Mouse (Mus musculus) gastrocnemius, adult 8-10 months (tissue): ENCODE measurements around the gene Scd1. TPM values are rescaled to one million over a fixed set of nuclear protein-coding genes. Genes with fewer than 3 reads are reported as not detected.

Experiments used
- DNase-seq, 2 experiments: peaks; one replicate each; pipeline ENCODE4 v3.0.0; 2022; ENCODE audit warnings: low spot score in 2 of 2
- total RNA-seq, 4 experiments: library from RNA; stranded (reverse); gene quantifications; 2 replicates each; pipeline ENCODE4 v1.2.4; 2022

Gene Scd1
- total RNA-seq, 4 experiments from 2014 or later, result 9.2 to 25.2 (median 14.3) TPM

DNA sequence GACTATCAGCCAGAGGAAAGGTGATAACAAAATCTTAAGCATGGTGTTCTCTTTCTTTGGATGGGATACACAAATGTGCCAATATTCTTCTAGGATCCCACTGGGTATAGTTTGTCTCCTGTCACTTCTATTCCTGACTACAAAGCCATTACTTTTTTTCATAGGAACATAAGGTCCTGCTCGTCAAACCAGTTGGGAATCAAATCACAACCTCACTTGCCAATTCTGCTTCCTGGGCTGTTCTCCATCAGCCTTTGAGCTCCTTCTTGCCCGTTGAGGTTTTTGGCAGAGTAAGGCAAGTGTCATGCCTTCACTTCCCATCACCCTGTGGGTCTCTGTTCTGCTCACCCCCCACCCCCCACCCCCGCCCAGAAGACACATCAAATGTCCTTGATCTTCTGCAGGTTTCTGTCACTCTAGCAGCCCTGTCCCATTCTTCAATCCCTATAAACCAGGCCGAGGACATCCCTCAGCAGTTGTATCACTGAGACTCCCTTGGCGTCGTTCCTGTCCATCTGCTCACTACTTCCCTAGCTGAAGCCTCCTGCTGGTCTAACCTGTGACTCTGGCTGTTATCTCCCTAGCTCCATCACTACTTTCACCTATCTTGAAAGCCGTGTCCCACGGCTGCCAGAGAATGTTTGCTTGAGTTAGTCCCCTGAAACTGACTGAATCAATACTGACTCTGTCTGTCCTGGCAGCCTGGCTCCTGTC, 7.0 kb downstream of the Scd1 start:
- no peak for DNase-seq

DNA sequence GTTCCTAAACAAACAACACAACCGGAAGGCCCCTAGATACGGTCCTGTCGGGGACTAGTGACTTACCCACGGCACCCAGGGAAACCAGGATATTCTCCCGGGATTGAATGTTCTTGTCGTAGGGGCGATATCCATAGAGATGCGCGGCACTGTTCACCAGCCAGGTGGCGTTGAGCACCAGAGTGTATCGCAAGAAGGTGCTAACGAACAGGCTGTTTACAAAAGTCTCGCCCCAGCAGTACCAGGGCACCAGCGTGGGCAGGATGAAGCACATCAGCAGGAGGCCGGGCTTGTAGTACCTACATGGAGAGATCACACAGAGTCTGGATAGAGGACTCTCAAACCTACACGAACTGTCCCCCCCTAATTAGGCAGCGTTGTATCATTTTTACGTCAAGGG, 7.6 kb downstream of the Scd1 start:
- no peak for DNase-seq

DNA sequence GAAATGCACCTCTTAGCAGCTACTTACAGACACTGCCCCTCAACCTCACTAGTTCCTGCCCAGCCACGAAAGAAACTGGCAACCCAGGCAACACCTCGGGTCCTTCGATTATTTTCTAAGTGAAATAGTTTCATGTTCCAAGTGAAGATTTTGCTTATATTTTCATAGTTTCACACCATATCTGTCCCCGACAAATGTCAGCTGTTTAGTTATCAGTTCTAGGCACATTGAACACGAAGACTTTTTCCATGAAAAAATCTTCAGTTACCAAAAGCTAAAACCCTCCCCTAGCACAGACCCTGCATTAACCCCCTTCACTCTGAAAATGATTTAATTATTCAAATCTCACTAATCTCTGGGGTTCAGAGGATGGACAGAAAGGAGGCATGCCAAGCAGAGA, 10.9 kb downstream of the Scd1 start:
- DNase-seq, result no peak

DNA sequence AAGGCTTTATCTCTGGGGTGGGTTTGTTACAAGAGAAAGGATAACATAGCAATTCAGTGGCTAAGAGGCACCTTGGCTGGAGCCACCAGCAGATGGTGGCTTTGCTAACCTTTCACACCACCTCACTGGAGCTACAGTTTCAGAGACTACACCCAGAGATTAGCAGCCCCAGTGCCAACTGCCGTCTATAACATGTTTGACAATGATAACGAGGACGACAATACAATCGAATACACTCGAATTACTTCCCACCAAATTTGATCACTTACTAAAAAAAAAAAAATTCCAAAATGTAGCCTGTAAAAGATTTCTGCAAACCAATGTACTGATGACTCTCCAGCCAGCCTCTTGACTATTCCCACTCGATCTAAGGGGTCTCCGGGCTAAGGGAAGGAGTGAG, 12.7 kb downstream of the Scd1 start:
- DNase-seq, result no peak

DNA sequence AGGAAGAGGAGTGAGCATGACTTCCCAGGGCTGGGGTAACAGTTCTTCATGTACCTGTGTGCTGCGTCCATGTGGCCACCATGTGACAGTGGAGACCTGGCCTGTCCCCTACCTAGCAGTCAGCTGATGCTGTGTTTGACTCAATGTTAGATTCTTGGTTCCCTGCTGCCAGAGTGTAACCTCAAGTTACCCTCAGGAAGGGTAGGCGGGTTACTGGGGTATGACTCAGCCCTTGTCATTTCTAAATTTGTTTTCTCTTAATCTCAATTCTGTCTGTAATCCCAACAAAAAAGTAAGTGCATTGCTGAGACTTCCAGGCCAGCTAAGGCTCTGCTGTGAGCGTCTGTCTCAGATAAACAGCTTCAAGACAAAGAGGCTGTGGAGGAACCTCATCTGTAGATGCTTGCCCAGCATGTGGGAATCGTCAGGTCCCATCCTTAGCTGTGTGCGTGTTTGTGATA, 13.7 kb downstream of the Scd1 start:
- no peak for DNase-seq

DNA sequence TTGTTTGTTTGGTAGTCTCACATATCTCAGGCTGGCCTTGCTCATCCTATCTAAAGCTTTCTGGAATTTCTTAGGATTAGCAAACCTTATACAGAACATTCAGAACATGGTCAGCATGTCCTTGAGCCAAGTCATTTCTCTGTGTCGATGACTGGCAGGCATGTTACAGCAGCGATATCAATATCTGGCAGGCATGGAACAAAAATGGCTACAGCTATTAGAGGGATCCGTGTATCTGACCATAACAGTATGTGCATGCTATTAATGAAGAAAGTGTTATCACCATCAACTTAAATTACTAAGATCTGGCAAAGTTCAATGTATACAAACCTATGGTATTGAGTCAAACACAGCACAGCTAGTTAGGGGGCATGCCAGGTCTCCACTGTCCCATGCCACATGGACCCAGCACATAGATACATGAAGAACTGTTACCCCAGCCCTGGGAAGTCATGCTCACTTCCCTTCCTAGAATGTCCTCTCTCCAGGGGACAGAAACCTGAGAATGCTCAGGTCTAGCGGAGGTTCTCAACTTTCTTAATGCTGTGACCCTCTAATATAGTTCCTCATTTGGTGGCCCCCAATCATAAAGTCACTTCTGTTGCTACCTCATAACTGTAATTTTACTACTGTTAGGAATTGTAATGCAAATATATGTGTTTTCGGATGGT, 15.2 kb downstream of the Scd1 start:
- DNase-seq, result no peak

DNA sequence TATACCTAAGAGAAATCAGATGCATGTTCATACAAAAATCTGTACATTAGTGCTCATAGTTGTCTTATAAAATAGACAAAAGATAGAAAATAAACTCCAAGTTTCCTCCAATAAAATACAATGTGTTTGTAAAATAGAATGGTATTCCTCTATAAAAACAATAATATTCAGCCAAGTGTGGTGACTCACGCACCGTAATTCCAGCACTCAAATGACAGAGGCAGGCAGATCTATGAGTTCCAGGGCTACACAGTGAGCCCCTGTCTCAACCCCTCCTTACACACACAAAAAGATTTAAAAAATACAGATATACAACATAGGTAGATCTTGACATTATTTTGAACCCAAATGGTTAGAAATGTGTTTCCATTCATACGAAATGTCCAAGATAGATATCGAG, 15.8 kb downstream of the Scd1 start:
- DNase-seq, result no peak

DNA sequence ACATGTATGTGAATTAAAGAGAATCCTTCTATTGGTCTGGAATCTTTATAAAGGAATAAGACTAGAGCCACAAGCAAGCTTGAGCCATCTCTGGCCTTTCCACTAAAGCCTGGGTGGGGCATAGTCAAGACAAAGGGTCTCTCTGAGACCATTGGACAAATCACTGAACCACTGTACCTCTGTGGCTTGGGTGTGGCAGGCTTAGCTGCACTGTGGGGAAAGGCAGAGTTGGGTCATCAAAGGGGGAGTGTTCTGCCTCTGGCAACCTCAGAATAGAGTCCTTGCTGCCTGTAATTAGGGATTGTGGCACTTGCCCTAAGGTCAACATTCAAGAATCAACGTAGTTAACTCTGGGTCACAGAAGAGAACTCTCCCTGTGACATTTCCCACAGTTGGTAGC, 18.2 kb downstream of the Scd1 start:
- DNase-seq, result no peak

DNA sequence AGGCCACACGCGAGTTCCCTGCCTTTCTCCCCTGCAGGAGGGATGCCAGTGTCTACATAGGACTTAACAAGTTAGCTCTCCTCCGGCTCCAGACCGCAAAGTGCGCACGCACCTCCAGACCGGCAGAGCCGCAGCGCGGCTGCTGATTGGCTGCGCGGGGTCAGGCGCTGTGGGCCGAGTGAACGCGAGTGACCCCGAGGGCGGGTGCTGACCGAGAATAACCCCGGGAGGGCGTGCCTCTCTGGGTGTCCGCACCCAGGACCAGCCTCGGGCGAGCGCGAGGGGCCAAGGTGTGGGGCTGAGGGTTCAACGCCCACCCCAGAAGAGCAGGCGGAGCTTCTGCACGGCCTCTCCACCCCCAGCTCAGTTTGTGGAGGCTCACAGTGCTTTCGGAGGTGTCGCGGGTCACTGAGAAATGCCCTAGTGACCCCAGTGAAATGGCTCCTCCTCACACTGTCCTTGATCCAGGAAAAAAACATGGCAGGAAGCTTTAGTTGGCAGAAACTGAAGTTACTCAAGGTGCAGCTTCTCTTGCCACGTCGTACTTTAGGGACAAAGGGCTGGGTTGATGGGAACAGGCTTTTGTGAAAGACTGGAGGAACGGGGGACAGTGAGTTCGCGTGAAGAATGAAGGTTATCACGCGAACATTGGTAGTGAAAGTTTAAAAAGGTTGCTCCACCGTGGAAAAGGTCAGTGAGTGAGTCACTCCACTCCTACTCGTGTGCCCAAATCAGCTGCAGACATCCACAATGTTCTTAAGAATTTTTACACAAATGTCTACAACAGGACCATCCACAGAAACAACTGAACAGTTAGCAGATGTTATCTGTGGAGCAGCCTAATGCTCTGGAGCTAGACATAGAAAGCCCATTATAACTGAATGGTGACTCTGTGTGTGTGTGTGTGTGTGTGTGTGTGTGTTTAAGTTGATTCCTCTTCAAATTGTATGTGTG, 18.9 kb downstream of the Scd1 start:
- DNase-seq, result peak; percentile 89 to 92

DNA sequence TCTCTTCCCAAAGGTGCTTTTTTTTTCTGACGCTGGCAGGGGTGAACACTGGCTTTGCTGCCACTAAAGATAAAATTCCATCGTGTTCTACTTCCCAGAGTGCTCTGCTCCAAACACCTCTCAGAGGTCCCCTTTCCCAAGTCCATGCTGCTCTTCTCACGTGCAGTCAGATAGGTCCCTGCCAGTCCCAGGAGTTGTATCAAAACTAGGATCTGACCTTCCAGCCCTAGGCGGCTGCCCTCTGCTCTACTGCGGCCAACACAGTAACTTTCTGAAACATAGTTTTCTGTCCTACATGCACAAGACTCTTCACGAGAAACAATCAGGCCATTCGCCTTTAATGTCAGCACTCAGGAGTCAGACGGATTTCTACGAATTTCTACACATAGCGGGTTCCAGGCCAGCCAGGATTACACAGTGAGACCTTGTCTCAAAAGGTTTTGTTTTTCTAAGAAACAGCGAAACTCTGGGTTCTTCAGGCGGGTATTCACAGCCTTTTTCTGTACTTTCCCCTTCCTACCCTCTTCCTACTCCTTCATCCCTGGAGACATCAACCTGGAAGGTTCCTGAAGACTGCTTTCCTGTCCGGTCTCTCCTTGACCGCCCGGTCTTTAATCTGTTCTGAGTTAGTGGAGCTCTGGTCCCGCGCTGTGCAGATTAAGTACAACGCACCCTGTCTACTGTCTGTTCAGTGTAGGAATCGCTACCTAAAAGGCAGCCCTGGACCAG, 19.8 kb downstream of the Scd1 start:
- no peak for DNase-seq

DNA sequence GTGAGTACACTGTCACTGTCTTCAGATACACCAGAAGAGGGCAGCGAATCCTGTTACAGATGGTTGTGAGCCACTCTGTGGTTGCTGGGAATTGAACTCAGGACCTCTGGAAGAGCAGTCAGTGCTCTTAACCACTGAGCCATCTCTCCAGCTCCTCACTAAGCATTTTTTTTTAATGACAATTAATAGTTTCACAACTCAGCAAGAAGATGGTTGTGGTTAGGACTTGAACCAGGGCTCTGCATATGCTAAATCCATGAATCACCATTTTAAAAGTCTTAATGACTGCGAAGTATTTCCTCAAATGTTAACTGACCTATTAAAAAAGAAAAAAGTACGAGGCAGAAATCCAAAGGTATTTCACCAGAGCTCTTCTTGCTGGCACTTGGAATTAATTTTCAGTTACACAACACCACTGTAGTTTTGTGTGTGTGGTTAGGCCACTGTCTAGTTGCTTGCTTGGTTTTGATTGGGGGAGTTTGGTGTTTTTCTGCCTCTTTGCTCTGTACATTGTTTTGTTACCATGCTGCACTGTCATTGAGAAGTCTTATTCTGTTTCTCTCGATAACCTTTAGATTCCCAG, 20.5 kb downstream of the Scd1 start:
- DNase-seq, result no peak

DNA sequence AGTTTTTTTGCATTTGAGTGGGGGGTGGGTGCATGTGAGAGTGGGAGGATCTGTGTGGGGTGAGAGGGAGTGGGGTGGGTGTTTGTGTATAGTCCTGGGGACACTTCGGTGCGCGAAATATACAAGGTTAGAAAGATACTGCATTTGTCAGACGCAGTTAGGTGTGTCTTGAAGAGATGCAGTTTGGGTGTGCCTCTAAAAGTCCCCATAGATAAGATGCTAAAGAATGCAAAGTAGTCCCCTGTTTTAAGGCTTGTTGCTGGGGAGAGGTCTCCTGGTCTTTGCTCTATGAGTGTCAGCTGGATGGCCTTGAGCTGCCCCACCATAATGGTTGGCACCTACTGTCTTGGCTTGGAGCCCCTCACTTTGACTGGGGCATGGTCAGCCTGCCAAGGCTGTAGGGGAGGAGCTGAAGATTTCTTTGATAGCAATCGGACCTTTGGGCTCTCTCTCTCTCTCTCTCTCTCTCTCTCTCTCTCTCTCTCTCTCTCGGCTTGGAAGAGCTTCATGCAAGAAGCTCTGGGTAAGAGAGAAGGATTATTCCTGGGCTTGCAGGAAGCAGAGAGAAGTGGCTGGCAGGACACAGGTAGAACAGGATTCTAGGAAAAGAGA, 21.7 kb downstream of the Scd1 start:
- DNase-seq, result no peak

DNA sequence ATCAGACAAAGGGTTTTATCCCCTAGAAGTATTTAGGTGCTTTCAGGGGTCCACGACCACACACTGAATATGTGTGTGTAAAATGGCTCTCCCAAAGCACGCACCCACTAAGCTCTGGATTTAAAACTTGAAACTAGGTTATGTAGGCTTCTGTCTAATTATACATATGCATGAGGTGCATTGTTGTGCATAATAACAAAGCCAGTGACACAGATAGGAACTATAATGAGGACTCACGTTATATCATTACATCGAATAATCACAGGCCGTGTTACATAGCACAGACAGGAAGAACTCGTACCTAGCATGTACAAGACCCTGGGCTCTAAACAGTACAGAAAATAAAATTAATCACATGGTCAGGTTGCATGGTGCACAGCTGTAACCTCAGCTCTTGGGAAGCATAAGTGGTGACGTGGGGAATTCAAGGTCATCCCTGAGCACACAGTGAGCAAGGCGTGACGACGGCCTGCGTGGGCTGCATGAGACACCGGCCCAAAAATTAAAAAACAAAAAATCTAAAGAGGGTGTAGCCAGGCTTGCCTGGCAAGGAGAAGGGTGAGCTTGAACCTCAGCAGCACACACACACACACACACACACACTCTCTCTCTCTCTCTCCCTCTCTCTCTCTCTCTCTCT, 24.9 kb downstream of the Scd1 start:
- no peak for DNase-seq

DNA sequence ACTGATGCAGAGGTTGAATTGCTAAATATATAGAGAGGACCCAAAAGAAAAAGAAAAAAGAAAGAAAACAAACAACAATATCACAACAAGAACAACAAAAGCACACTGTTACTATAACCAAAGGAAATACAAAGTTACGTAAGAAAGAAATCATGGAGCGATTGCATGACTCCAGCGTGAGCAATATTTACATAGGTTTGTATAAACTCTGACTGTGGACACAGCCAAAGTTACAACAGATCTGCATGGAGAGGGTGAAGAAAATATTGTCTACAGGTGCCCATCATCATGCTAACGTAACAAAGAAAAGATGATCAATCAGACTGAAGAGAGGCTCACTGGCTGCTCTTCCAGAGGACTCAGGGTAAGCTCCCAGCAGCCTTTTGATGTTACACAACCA, 27.6 kb downstream of the Scd1 start:
- no peak for DNase-seq

DNA sequence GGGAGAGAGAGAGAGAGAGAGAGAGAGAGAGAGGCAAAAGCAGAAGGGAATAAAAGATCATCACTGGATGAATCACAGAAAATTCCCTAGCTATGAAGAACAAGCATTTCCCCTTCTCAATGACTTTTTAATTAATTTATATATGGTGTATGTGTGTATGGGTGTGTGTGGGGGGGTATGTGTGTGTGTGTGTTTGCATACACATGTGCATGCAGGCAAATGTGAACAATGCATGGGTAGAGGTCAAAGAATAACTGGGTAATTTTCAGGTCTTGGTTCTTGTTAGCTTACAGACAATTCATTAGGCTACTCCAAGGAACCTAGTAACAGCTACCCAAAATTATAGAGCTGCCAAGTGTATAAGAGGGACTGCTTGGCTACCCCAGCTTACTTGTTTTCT, 28.6 kb downstream of the Scd1 start:
- DNase-seq, result no peak

DNA sequence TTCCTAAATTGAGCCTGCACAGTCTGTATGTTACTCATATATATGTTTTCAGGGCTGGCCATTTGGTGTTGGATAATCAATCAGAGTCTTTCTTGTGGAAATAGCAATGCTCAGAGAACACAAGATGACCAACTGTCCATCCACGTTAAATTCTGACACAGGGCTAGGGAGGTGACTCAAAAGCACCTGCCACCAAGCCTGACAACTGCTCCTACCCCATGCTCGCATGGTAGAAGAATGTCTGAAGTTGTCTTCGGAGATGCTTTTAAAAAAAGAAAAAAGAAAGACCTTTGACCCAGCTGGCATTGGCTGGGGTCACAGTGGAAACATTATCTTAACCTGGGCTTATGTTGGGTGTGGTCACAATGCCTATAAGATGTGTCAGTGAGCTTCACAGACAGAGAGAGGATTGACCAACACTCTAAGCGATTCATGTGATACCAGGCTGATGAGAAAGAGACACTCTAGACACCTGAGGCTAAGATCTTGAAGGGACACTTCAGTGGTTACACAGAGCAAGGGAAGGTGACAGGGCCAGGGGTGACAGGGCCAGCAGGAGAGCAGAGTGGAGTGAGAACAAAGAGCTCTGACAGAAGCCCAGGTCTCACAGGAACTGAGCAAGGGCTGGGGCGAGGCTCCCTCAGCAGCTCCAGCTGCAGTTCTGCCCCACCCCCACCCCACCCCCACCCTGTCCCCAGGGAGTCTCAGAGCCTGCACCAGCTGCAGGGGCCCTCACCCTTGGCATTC, 29.9 kb downstream of the Scd1 start:
- DNase-seq, result no peak

DNA sequence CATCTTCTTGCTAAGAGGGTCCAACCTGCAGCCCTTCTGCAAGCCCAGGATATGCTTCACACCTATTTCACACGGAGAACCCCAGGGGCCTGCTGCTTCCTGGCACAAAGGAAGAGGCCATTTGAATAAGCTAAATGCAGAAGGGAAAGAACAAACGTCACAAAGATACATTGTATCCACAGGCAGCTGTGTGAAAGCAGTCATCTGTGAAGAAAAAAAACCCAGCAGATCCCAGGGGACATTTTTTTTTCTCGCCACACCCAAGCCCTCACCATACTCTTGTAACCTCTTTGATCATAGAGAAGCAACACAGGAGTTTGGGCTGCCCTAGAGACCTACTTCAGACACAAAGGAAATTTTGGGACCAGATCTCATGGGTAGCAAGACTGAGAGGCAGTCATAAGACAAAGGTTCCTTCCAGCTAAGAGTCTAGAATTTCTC, 31.1 kb downstream of the Scd1 start:
- DNase-seq, result no peak

DNA sequence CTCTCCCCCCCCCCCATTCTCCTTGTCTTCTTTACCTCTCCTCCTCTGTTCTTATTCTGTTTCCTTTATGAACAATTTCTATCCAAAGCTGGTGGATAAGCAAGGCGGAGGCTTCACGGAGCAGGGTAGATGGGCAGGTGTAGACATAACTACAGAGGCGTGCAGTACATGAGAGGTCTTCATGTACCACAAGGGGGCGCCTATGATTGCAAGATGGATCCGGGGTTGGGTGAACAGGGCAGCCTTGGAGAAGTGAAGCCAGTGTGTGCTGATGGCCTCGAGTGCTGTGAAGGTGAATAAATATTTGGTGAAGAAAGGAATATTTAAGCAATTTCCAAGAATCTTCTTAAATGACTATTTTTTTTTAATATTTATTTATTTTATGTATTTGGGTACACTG, 34.7 kb downstream of the Scd1 start:
- DNase-seq, result peak; percentile 65 to 75

DNA sequence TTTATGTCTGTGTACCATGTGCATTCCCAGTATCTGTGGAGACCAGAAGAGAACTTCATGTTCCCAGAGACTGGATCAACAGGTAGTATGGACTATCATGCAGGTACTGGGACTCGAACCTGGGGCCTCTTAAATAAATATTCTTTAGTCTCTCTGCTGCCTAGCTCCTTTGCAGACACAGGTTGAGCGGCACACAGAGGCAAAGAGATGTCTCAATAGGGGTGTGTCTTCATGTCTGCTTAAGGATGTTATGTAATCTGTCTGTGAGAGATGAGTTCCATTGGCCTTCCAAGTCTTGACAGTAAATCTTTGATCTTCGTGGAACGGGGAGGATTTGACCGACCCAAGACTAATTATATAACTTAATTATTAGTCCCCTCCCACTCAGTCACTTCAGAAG, 37.4 kb downstream of the Scd1 start:
- no peak for DNase-seq
